Mouse (Mus musculus) heart, postnatal 0 days (tissue): ENCODE data around the gene Rho.

Experiments used
- CTCF ChIP-seq: IDR thresholded peaks from 2 replicates; pipeline ENCODE4 v1.5.1; 2016; ENCODE audit warnings: antibody characterized with exemption, control low read depth, low read depth
- EP300 ChIP-seq: IDR thresholded peaks from 2 replicates; pipeline ENCODE4 v1.6.1; 2016; ENCODE audit warnings: antibody characterized with exemption, low read depth

GRCm38 (mm10) chr6:115930018-115930417 is 1.5 kb upstream of the Rho start:
- TF ChIP-seq EP300 (no peak), CTCF (no peak)
